Mouse (Mus musculus) hindbrain, embryonic 11.5 days (tissue): Measurements from ENCODE around the gene Arhgap10. TPM values are rescaled to one million over a fixed set of nuclear protein-coding genes. Genes with fewer than 3 reads are reported as not detected.

Experiments used
- ATAC-seq: fragments of 200-750 bp; cut with Nextera tagmentation; 2 replicates; pipeline ENCODE4 v1.8.0; 2017; ENCODE audit warnings: mild to moderate bottlenecking, moderate TSS enrichment, moderate library complexity; ENCODE audit not compliant: low FRiP score
- DNase-seq: peaks from one replicate; pipeline ENCODE4 v3.0.0-alpha.2; 2015; ENCODE audit warnings: low spot score
- H3K27ac ChIP-seq: fragments of 300-500 bp; sonication (generic); 2 replicates; pipeline ENCODE4 v1.5.1; 2014; ENCODE audit warnings: mild to moderate bottlenecking, low read depth, low read length
- H3K27me3 ChIP-seq: fragments of 300-500 bp; sonication (generic); 2 replicates; pipeline ENCODE4 v1.6.1; 2014; ENCODE audit warnings: mild to moderate bottlenecking, low read length, moderate library complexity, mixed read lengths; ENCODE audit not compliant: control insufficient read depth, insufficient read depth
- H3K36me3 ChIP-seq: fragments of 300-500 bp; sonication (generic); 2 replicates; pipeline ENCODE4 v1.6.1; 2014; ENCODE audit warnings: mild to moderate bottlenecking, low read length, moderate library complexity, mixed read lengths; ENCODE audit not compliant: control insufficient read depth, insufficient read depth
- H3K4me1 ChIP-seq: fragments of 300-500 bp; sonication (generic); replicated peaks from 2 replicates; pipeline ENCODE4 v1.6.1; 2014; ENCODE audit warnings: low read length, mixed read lengths; ENCODE audit not compliant: control insufficient read depth, insufficient read depth
- H3K4me2 ChIP-seq: fragments of 300-500 bp; sonication (generic); replicated peaks from 2 replicates; pipeline ENCODE4 v1.6.1; 2014; ENCODE audit warnings: mild to moderate bottlenecking, low read depth, low read length
- H3K4me3 ChIP-seq: fragments of 300-500 bp; sonication (generic); 2 replicates; pipeline ENCODE4 v1.5.1; 2014; ENCODE audit warnings: low read depth, low read length
- H3K9ac ChIP-seq: fragments of 300-500 bp; sonication (generic); 2 replicates; pipeline ENCODE4 v1.6.1; 2014; ENCODE audit warnings: low read depth, low read length
- H3K9me3 ChIP-seq: fragments of 300-500 bp; sonication (generic); 2 replicates; pipeline ENCODE4 v1.6.1; 2016; ENCODE audit warnings: low read length; ENCODE audit not compliant: control insufficient read depth
- WGBS: fragments of 180-500 bp; shearing (Covaris S2); extraction: QIAGEN DNeasy Blood & Tissue Kit; methylation state at CpG from one replicate; pipeline ENCODE4 v1.1.7; 2014; 5-methylcytosine and 5-hydroxymethylcytosine counted together
- polyA plus RNA-seq: library from polyadenylated mRNA; unstranded; fragments of >200 nt; fragmentation: Nextera tagmentation; extraction: Ambion mirVana; gene quantifications from 2 replicates; pipeline ENCODE4 v1.2.1, GENCODE M21; 2014

Gene Arhgap10
- polyA plus RNA-seq, 1 experiment from 2014 or later: 15.4 TPM

GRCm38 (mm10) chr8:77215191-77215590 lies 302.6 kb downstream of the Arhgap10 start:
- 96% methylated on average over 6 of the region's 6 CpGs for WGBS
- Histone ChIP-seq H3K9me3 (no peaks in the 10 kb centered on the region), H3K36me3 (no peaks in the 10 kb centered on the region), H3K4me2 (no peak overlapping the region), H3K9ac (no peak overlapping the region), H3K27me3 (no peaks in the 10 kb centered on the region), H3K4me3 (no peak overlapping the region), H3K27ac (no peak overlapping the region), H3K4me1 (no peaks in the 10 kb centered on the region)
- DNase-seq (no peak), ATAC-seq (no peak)

GRCm38 (mm10) chr8:77214665-77215064 lies 303.1 kb downstream of the Arhgap10 start:
- Histone ChIP-seq H3K4me1 (no peaks in the 10 kb centered on the region), H3K9ac (no peak overlapping the region), H3K27ac (no peak overlapping the region), H3K27me3 (no peaks in the 10 kb centered on the region), H3K4me3 (no peak overlapping the region), H3K9me3 (no peaks in the 10 kb centered on the region), H3K4me2 (no peak overlapping the region), H3K36me3 (no peaks in the 10 kb centered on the region)
- ATAC-seq (no peak), DNase-seq (no peak)
- WGBS: 89% methylated on average over 8 of the region's 8 CpGs

GRCm38 (mm10) chr8:77213893-77214464 lies 303.8 kb downstream of the Arhgap10 start:
- no peak overlapping the region for H3K9ac ChIP-seq
- no peaks in the 10 kb centered on the region for H3K27me3 ChIP-seq
- H3K4me1 ChIP-seq: no peaks in the 10 kb centered on the region
- no peak overlapping the region for H3K27ac ChIP-seq
- H3K36me3 ChIP-seq: no peaks in the 10 kb centered on the region
- DNase-seq: no peak
- ATAC-seq: no peak
- H3K4me3 ChIP-seq: no peak overlapping the region
- H3K9me3 ChIP-seq: no peaks in the 10 kb centered on the region
- 81% methylated on average over 3 of the region's 3 CpGs for WGBS
- H3K4me2 ChIP-seq: no peak overlapping the region

GRCm38 (mm10) chr8:77209297-77209696 lies 308.5 kb downstream of the Arhgap10 start:
- H3K27ac ChIP-seq: no peak overlapping the region
- H3K9ac ChIP-seq: no peak overlapping the region
- ATAC-seq: no peak
- DNase-seq: no peak
- H3K4me2 ChIP-seq: no peak overlapping the region
- no peaks in the 10 kb centered on the region for H3K9me3 ChIP-seq
- no peak overlapping the region for H3K4me3 ChIP-seq
- WGBS: 87% methylated on average over 3 of the region's 3 CpGs
- H3K4me1 ChIP-seq: no peaks in the 10 kb centered on the region
- no peaks in the 10 kb centered on the region for H3K27me3 ChIP-seq
- no peaks in the 10 kb centered on the region for H3K36me3 ChIP-seq

Other genes with a start within 250 kb of the Arhgap10 start
- gene Prmt9, start 31.4 kb upstream of the Arhgap10 start, polyA plus RNA-seq: 22.7 and 24.3 TPM in 2 replicates
- 61.0 and 62.9 TPM in 2 replicates for gene Tmem184c, start 92.7 kb upstream of the Arhgap10 start, polyA plus RNA-seq
- 17.3 and 23.9 TPM in 2 replicates for gene Ednra, start 206.5 kb upstream of the Arhgap10 start, polyA plus RNA-seq